Mouse (Mus musculus): ENCODE measurements around the gene Mier1.

DNA sequence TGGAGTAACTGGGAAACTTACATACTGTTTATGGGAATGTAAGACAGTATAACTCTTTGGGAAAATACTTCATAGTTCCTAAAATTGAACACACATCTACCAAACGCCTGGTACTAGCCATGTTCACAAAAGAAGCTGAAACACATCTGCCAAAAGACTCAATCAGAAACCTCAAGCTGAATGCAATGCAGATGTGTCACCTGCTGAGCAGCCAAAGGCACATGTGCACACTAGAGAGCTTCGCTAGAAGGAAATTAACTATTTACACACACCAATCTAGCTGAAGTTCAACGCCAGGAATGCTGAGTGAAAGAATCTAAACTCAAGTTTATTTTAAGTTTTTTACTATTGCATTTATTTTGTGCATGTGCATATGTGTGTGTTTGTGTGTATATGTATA lies 43.6 kb upstream of the Mier1 start:
- TF ChIP-seq CTCF (IDR thresholded peaks at IDR 0.05; ENCODE audit: borderline replicate concordance, control insufficient read depth, extremely low read depth, insufficient read depth, low read length, poor library complexity) (no peak), POLR2A (IDR thresholded peaks at IDR 0.05; ENCODE audit: control insufficient read depth, extremely low read depth, insufficient read depth, low read length, poor library complexity) (no peak)

Measured in thymus, adult 2 months (tissue).